Mouse (Mus musculus): ENCODE data around the gene Smurf1. TPM values are rescaled to one million over a fixed set of nuclear protein-coding genes. Genes with fewer than 3 reads are reported as not detected.

The Smurf1 gene
- total and polyA plus RNA-seq, 3 experiments = 1.3 to 4.1 (median 2.1) TPM

DNA sequence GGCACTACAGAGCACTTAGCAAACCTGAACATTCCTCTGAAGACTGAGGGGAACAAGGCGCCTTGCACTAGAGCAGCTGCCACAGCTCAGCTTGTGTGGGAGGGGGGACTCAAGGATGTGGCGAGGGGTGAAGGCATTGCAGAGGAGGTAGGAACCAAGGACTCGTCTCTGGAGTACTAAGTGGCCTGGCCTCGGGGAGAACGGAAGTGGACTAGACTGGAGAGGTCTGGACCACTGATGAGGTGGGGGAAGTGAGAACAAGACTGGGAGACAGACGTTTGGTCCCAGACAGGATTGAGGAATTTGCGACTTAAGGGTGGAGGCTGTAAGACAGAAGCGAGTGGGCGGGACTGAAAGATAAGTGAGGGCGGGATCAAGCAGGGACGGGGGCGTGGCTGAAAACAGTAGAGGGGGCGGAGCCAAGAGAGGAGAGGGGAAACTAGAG is 1.8 kb downstream of the Smurf1 start:
- H3K36me3 ChIP-seq (replicated peaks) = no peaks in the 10 kb centered on the region
- TF ChIP-seq GATA1 (IDR thresholded peaks at IDR 0.05; ENCODE audit: borderline replicate concordance, low read length) (no peak), GATA2 (IDR thresholded peaks at IDR 0.05; ENCODE audit: borderline replicate concordance, low read depth, low read length) (no peak), POLR2AphosphoS5 (IDR thresholded peaks at IDR 0.05; ENCODE audit: insufficient replicate concordance, low read depth, low read length) (no peak), CTCF (IDR thresholded peaks at IDR 0.05; ENCODE audit: low read depth, low read length) (no peak), TAL1 (conservative IDR thresholded peaks at IDR 0.05; ENCODE audit: low read depth, low read length) (no peak)
- H3K9me3 ChIP-seq (replicated peaks) = no peaks in the 10 kb centered on the region
- H3K27me3 ChIP-seq (ENCODE audit: insufficient read depth, low read length) = peaks cover 31% of the 10 kb centered on the region
- peaks cover 26% of the 10 kb centered on the region for H3K4me1 ChIP-seq (ENCODE audit: insufficient read depth, low read depth, low read length)
- no peak overlapping the region for H3K4me3 ChIP-seq (ENCODE audit: low read depth, low read length)
- DNase-seq (ENCODE audit: low spot score) (no peak), ATAC-seq (ENCODE audit: extremely low read depth, insufficient number of reproducible peaks, low FRiP score, poor library complexity, severe bottlenecking) (no peak)

- ATAC-seq (ENCODE audit: extremely low read depth, insufficient number of reproducible peaks, low FRiP score, poor library complexity, severe bottlenecking) = no peak
- no peaks in the 10 kb centered on the region for H3K36me3 ChIP-seq (replicated peaks)
- H3K27me3 ChIP-seq (ENCODE audit: insufficient read depth, low read length) = peaks cover 29% of the 10 kb centered on the region
- no peak for TF ChIP-seq TAL1 (conservative IDR thresholded peaks at IDR 0.05; ENCODE audit: low read depth, low read length)
- no peak for TF ChIP-seq GATA2 (IDR thresholded peaks at IDR 0.05; ENCODE audit: borderline replicate concordance, low read depth, low read length)
- no peak for TF ChIP-seq CTCF (IDR thresholded peaks at IDR 0.05; ENCODE audit: low read depth, low read length)
- no peak for TF ChIP-seq POLR2AphosphoS5 (IDR thresholded peaks at IDR 0.05; ENCODE audit: insufficient replicate concordance, low read depth, low read length)
- TF ChIP-seq GATA1 (IDR thresholded peaks at IDR 0.05; ENCODE audit: borderline replicate concordance, low read length) = no peak
- H3K9me3 ChIP-seq (replicated peaks) = no peaks in the 10 kb centered on the region
- no peak for DNase-seq (ENCODE audit: low spot score)
- no peak overlapping the region for H3K4me3 ChIP-seq (ENCODE audit: low read depth, low read length)
- peaks cover 26% of the 10 kb centered on the region for H3K4me1 ChIP-seq (ENCODE audit: insufficient read depth, low read depth, low read length)
Measured at GRCm38 (mm10) chr5:144963401-144963800, 2.2 kb downstream of the Smurf1 start.

DNA sequence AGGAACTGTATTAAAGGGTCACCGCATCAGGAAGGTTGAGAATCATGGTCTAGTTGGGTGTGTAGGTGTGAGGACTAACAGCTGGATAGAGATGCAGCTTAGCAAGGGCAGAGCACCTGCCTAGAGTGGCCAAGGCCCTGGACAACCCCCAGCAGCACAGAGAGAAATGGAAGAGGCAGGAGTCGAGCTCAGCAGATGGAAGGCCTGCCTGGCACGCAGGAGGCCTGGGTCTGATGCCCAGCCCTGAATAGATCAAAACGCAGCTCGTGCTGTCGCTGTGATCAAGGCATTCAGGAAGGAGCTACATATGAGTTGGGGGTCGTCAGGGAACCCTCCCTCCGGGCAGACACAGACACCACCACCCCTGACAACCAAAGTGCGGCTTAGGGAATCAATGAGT is 7.4 kb downstream of the Smurf1 start:
- Histone ChIP-seq H3K4me1 (ENCODE audit: insufficient read depth, low read depth, low read length) (no peaks in the 10 kb centered on the region), H3K27me3 (ENCODE audit: insufficient read depth, low read length) (peaks cover 6% of the 10 kb centered on the region; the same call in 1 of the 2 replicates), H3K36me3 (replicated peaks) (no peaks in the 10 kb centered on the region), H3K4me3 (ENCODE audit: low read depth, low read length) (no peak overlapping the region), H3K9me3 (replicated peaks) (no peaks in the 10 kb centered on the region)
- TF ChIP-seq GATA1 (IDR thresholded peaks at IDR 0.05; ENCODE audit: borderline replicate concordance, low read length) (no peak), CTCF (IDR thresholded peaks at IDR 0.05; ENCODE audit: low read depth, low read length) (no peak), POLR2AphosphoS5 (IDR thresholded peaks at IDR 0.05; ENCODE audit: insufficient replicate concordance, low read depth, low read length) (no peak), GATA2 (IDR thresholded peaks at IDR 0.05; ENCODE audit: borderline replicate concordance, low read depth, low read length) (no peak), TAL1 (conservative IDR thresholded peaks at IDR 0.05; ENCODE audit: low read depth, low read length) (no peak)
- ATAC-seq (ENCODE audit: extremely low read depth, insufficient number of reproducible peaks, low FRiP score, poor library complexity, severe bottlenecking) (no peak), DNase-seq (ENCODE audit: low spot score) (no peak)

- ATAC-seq (ENCODE audit: extremely low read depth, insufficient number of reproducible peaks, low FRiP score, poor library complexity, severe bottlenecking) = no peak
- H3K9me3 ChIP-seq (replicated peaks) = no peaks in the 10 kb centered on the region
- no peak for DNase-seq (ENCODE audit: low spot score)
- H3K4me1 ChIP-seq (ENCODE audit: insufficient read depth, low read depth, low read length) = no peaks in the 10 kb centered on the region
- no peak overlapping the region for H3K4me3 ChIP-seq (ENCODE audit: low read depth, low read length)
- H3K36me3 ChIP-seq (replicated peaks) = no peaks in the 10 kb centered on the region
- peaks cover 6% of the 10 kb centered on the region; the same call in 1 of the 2 replicates for H3K27me3 ChIP-seq (ENCODE audit: insufficient read depth, low read length)
- TF ChIP-seq CTCF (IDR thresholded peaks at IDR 0.05; ENCODE audit: low read depth, low read length) (no peak), POLR2AphosphoS5 (IDR thresholded peaks at IDR 0.05; ENCODE audit: insufficient replicate concordance, low read depth, low read length) (no peak), GATA2 (IDR thresholded peaks at IDR 0.05; ENCODE audit: borderline replicate concordance, low read depth, low read length) (no peak), GATA1 (IDR thresholded peaks at IDR 0.05; ENCODE audit: borderline replicate concordance, low read length) (no peak), TAL1 (conservative IDR thresholded peaks at IDR 0.05; ENCODE audit: low read depth, low read length) (no peak)
Measured at GRCm38 (mm10) chr5:144954432-144954831, 11.2 kb downstream of the Smurf1 start.

GRCm38 (mm10) chr5:144952592-144952991 is 13.1 kb downstream of the Smurf1 start:
- Histone ChIP-seq H3K36me3 (replicated peaks) (no peaks in the 10 kb centered on the region), H3K4me3 (ENCODE audit: low read depth, low read length) (no peak overlapping the region), H3K9me3 (replicated peaks) (no peaks in the 10 kb centered on the region), H3K4me1 (ENCODE audit: insufficient read depth, low read depth, low read length) (no peaks in the 10 kb centered on the region), H3K27me3 (ENCODE audit: insufficient read depth, low read length) (peaks cover 6% of the 10 kb centered on the region; the same call in 1 of the 2 replicates)
- DNase-seq (ENCODE audit: low spot score) (no peak), ATAC-seq (ENCODE audit: extremely low read depth, insufficient number of reproducible peaks, low FRiP score, poor library complexity, severe bottlenecking) (no peak)
- no peak for TF ChIP-seq GATA2 (IDR thresholded peaks at IDR 0.05; ENCODE audit: borderline replicate concordance, low read depth, low read length)

GRCm38 (mm10) chr5:144950428-144951051 is 15.1 kb downstream of the Smurf1 start:
- DNase-seq (ENCODE audit: low spot score) (no peak), ATAC-seq (ENCODE audit: extremely low read depth, insufficient number of reproducible peaks, low FRiP score, poor library complexity, severe bottlenecking) (no peak)
- Histone ChIP-seq H3K4me1 (ENCODE audit: insufficient read depth, low read depth, low read length) (no peaks in the 10 kb centered on the region), H3K4me3 (ENCODE audit: low read depth, low read length) (no peak overlapping the region), H3K36me3 (replicated peaks) (no peaks in the 10 kb centered on the region), H3K27me3 (ENCODE audit: insufficient read depth, low read length) (peaks cover 6% of the 10 kb centered on the region; the same call in 1 of the 2 replicates), H3K9me3 (replicated peaks) (no peaks in the 10 kb centered on the region)
- TF ChIP-seq TAL1 (conservative IDR thresholded peaks at IDR 0.05; ENCODE audit: low read depth, low read length) = no peak
- no peak for TF ChIP-seq POLR2AphosphoS5 (IDR thresholded peaks at IDR 0.05; ENCODE audit: insufficient replicate concordance, low read depth, low read length)
- TF ChIP-seq CTCF (IDR thresholded peaks at IDR 0.05; ENCODE audit: low read depth, low read length) = no peak
- no peak for TF ChIP-seq GATA1 (IDR thresholded peaks at IDR 0.05; ENCODE audit: borderline replicate concordance, low read length)
- TF ChIP-seq GATA2 (IDR thresholded peaks at IDR 0.05; ENCODE audit: borderline replicate concordance, low read depth, low read length) = no peak

All from G1E (cell line).